Mouse (Mus musculus) hindbrain, embryonic 16.5 days (tissue): ENCODE measurements around the gene BC024978. TPM values are rescaled to one million over a fixed set of nuclear protein-coding genes. Genes with fewer than 3 reads are reported as not detected.
A peak's percentile ranks its signal among the peaks of the same experiment; 100 is the strongest.
"Not testable (repeated sequence)": the region's sequence is repeated elsewhere in the genome, so short reads cannot be mapped to it uniquely, and the experiment has no call there.

Source experiments
- ATAC-seq: fragments of 200-750 bp; cut with Nextera tagmentation; 2 replicates; pipeline ENCODE4 v1.8.0; 2017; ENCODE audit warnings: moderate TSS enrichment, moderate library complexity
- H3K27ac ChIP-seq: fragments of 300-500 bp; sonication (generic); 2 replicates; pipeline ENCODE4 v1.5.1; 2014; ENCODE audit warnings: low read depth, mild to moderate bottlenecking, control low read depth, low read length, moderate library complexity
- H3K27me3 ChIP-seq: fragments of 300-500 bp; sonication (generic); replicated peaks from 2 replicates; pipeline ENCODE4 v1.6.1; 2014; ENCODE audit warnings: low read length; ENCODE audit not compliant: control insufficient read depth, insufficient read depth
- H3K36me3 ChIP-seq: fragments of 300-500 bp; sonication (generic); 2 replicates; pipeline ENCODE4 v1.6.1; 2014; ENCODE audit warnings: mild to moderate bottlenecking, low read length, moderate library complexity, mixed read lengths; ENCODE audit not compliant: control insufficient read depth, insufficient read depth
- H3K4me1 ChIP-seq: fragments of 300-500 bp; sonication (generic); 2 replicates; pipeline ENCODE4 v1.6.1; 2014; ENCODE audit warnings: low read depth, low read length; ENCODE audit not compliant: control insufficient read depth, insufficient read depth
- H3K4me2 ChIP-seq: fragments of 300-500 bp; sonication (generic); 2 replicates; pipeline ENCODE4 v1.6.1; 2014; ENCODE audit warnings: mild to moderate bottlenecking, low read length, control low read depth, moderate library complexity
- H3K4me3 ChIP-seq: fragments of 300-500 bp; sonication (generic); 2 replicates; pipeline ENCODE4 v1.5.1; 2014; ENCODE audit warnings: mild to moderate bottlenecking, low read length, control low read depth, moderate library complexity
- H3K9ac ChIP-seq: fragments of 300-500 bp; sonication (generic); 2 replicates; pipeline ENCODE4 v1.6.1; 2014; ENCODE audit warnings: low read depth, mild to moderate bottlenecking, control low read depth, low read length, moderate library complexity
- H3K9me3 ChIP-seq: fragments of 300-500 bp; sonication (generic); 2 replicates; pipeline ENCODE4 v1.6.1; 2014; ENCODE audit warnings: mild to moderate bottlenecking, low read length, moderate library complexity; ENCODE audit not compliant: control insufficient read depth
- WGBS: fragments of 180-500 bp; shearing (Covaris S2); extraction: QIAGEN DNeasy Blood & Tissue Kit; methylation state at CpG from one replicate; pipeline ENCODE4 v1.1.7; 2014; 5-methylcytosine and 5-hydroxymethylcytosine counted together
- polyA plus RNA-seq: library from polyadenylated mRNA; unstranded; fragments of >200 nt; fragmentation: Nextera tagmentation; extraction: Ambion mirVana; gene quantifications from 2 replicates; pipeline ENCODE4 v1.2.1, GENCODE M21; 2015

Gene BC024978
- polyA plus RNA-seq, 1 experiment from 2014 or later: 2.7 TPM

DNA sequence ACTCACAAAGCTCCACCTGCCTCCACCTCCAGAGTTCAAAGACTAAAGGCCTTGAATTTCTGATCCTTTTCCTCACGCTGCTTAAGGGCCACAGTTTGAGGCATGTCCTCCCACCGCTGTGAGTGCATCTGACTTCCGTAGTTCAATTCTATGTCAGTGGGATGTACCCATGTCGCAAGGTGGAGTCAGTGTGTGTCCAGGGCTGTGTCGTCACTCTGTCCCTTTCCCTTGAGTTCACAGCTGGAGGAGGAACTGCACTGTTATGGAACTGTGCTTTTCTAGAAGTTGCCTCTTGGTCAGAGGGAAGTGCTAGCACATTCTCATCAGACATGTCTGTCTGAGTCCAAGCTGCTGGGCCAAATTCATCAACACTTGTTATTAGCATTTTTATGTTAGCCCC, 43.0 kb downstream of the BC024978 start:
- WGBS: 92% methylated on average over 5 of the region's 5 CpGs
- Histone ChIP-seq H3K27ac (no peak overlapping the region), H3K4me1 (peaks cover 5% of the 10 kb centered on the region), H3K9ac (no peak overlapping the region), H3K27me3 (no peaks in the 10 kb centered on the region), H3K9me3 (no peaks in the 10 kb centered on the region), H3K36me3 (peaks cover 23% of the 10 kb centered on the region), H3K4me2 (no peak overlapping the region), H3K4me3 (no peak overlapping the region)
- no peak for ATAC-seq

DNA sequence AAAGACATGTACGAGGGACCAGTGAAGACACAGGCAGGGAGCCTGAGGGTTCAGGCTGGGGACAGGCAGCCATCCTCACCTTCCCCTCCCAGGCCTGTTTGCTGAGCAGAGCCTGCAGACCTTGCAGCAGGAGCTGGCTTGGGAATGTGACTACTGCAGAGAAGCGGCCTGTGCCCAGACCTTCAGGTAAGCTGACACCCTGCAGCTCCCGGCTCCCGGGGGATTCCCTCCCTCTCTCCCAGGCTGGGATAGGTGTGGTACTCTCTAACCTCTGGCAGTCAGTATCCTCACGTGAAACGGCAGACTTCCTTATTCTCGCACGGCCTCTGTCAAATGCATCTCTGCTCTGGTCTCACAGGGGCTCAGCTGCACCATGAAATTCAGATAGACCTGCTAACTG, 47.6 kb downstream of the BC024978 start:
- H3K36me3 ChIP-seq: peaks cover 29% of the 10 kb centered on the region
- 75% methylated on average over 8 of the region's 8 CpGs for WGBS

DNA sequence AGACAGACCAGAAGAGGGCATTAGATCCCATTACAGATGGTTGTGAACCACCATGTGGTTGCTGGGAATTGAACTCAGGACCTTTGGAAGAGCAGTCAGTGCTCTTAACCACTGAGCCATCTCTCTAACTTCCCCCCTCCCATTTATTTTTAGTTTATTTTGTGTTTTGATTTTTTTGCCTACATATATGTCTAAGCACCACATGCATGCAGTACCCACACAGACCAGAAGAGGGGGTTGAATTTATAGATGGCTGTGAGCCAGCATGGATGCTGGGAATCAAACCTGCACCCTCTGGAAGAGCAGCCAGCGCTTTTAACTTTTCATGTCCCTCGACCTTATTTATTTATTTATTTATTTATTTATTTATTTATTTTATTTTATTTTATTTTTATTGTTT, 48.5 kb downstream of the BC024978 start:
- ATAC-seq, H3K4me3 ChIP-seq, H3K9ac ChIP-seq, H3K27me3 ChIP-seq, H3K9me3 ChIP-seq, H3K4me1 ChIP-seq, H3K27ac ChIP-seq, H3K4me2 ChIP-seq: not testable (repeated sequence)
- H3K36me3 ChIP-seq: peaks cover 29% of the 10 kb centered on the region
- 78% methylated on average over 2 of the region's 2 CpGs for WGBS

More for the DNA sequence above, 47.6 kb downstream of the BC024978 start:
- Histone ChIP-seq H3K4me2 (no peak overlapping the region), H3K27ac (no peak overlapping the region), H3K9me3 (no peaks in the 10 kb centered on the region), H3K27me3 (no peaks in the 10 kb centered on the region), H3K9ac (no peak overlapping the region), H3K4me3 (no peak overlapping the region), H3K4me1 (no peaks in the 10 kb centered on the region)
- no peak for ATAC-seq

DNA sequence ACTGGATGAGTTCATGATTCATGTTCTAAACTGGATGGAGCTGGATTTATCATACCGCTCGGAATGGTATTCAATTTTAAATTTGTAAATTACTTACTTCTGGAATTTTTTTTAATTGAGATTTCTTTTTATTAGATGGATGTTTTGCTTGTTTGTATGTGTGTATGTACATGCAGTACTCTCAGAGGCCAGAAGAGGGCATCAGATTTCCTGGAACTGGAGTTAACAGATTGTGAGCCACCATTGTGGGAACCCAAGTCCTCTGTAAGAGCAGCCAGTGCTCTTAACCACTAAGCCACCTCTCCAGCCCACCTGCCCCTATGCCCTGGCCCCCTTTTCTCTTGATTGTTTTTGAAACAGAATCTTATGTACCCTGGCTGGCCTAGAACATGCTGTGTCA, 53.6 kb downstream of the BC024978 start:
- Histone ChIP-seq H3K4me3 (no peak overlapping the region), H3K4me1 (no peaks in the 10 kb centered on the region), H3K27me3 (no peaks in the 10 kb centered on the region), H3K9ac (no peak overlapping the region), H3K9me3 (no peaks in the 10 kb centered on the region), H3K27ac (no peak overlapping the region), H3K36me3 (0 out of 2 replicates have a peak, but pooled peaks cover 7% of the 10 kb centered on the region), H3K4me2 (no peak overlapping the region)
- ATAC-seq: no peak
- WGBS: 94% methylated on average over 2 of the region's 2 CpGs

DNA sequence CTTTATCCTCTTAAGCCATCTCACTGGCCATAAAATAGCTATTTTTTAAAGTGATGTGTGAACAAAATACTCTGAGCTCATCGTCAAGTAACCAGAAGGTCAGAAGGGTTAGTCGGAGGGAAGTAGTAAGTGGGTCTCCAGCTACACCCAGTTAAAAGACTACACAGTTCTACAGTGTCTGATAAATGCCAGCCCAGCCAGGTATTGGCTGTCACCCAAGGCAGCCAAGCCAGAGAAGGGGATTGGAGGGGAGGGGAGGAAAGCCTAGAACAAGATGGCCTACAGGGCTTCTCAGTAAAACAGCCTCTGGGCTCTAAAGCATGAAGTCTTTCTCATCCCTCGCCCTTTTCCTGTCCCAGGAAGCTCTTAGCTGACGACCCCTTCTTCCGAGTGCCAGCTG, 54.3 kb downstream of the BC024978 start:
- H3K27ac ChIP-seq: no peak overlapping the region
- WGBS: 85% methylated on average over 5 of the region's 5 CpGs
- ATAC-seq: peak; percentile 48; the same call in 1 of the 2 replicates
- no peaks in the 10 kb centered on the region for H3K9me3 ChIP-seq
- no peak overlapping the region for H3K4me3 ChIP-seq
- no peak overlapping the region for H3K9ac ChIP-seq
- no peak overlapping the region for H3K4me2 ChIP-seq
- H3K27me3 ChIP-seq: no peaks in the 10 kb centered on the region
- 0 out of 2 replicates have a peak, but pooled peaks cover 7% of the 10 kb centered on the region for H3K36me3 ChIP-seq
- H3K4me1 ChIP-seq: no peaks in the 10 kb centered on the region

DNA sequence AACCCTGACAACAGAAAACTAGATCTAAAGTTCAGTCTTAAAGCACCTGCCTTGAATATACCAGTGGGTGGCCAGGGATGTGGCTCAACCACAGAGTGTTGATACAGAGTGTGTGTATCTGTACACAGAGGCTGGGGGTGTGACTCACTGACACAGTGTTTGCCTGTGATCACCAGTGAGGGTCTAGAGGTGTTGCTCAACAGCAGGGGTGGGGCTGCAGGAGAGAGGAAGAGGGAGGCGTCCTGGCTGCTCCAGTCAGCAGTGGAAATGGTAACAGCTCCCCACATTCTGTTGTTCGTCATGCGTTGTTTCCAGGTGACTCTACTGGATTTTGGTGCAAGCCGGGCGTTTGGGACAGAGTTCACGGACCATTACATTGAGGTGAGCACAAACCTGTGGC, 56.4 kb downstream of the BC024978 start:
- H3K9me3 ChIP-seq: no peaks in the 10 kb centered on the region
- no peaks in the 10 kb centered on the region for H3K27me3 ChIP-seq
- H3K27ac ChIP-seq: no peak overlapping the region
- H3K4me3 ChIP-seq: no peak overlapping the region
- H3K4me2 ChIP-seq: no peak overlapping the region
- WGBS: 88% methylated on average over 6 of the region's 6 CpGs
- H3K9ac ChIP-seq: no peak overlapping the region
- no peaks in the 10 kb centered on the region for H3K36me3 ChIP-seq
- no peak for ATAC-seq
- no peaks in the 10 kb centered on the region for H3K4me1 ChIP-seq

DNA sequence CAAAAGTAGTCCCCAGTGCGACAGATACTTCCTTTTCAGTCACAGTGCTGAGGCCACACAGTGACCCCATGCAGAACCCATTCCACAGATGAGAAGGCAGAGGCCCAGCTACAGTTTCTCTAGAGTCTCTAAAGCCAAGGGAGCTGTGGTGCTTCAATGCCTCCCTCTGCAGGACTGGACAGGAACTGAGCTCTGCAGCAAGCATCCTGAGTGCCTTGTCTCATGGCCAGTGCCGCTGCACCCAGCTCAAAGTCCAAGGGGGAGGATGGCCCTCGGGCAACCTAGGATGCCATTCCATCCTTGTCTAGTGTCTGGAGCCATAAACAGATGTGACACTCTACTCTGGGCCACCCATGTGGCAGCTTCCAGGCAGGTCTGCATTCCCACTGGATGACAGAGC, 60.1 kb downstream of the BC024978 start:
- 76% methylated on average over 3 of the region's 3 CpGs for WGBS
- Histone ChIP-seq H3K9ac (no peak overlapping the region), H3K36me3 (no peaks in the 10 kb centered on the region), H3K4me3 (no peak overlapping the region), H3K9me3 (no peaks in the 10 kb centered on the region), H3K27me3 (no peaks in the 10 kb centered on the region), H3K4me1 (peaks cover 16% of the 10 kb centered on the region), H3K4me2 (no peak overlapping the region), H3K27ac (no peak overlapping the region)
- ATAC-seq: no peak

DNA sequence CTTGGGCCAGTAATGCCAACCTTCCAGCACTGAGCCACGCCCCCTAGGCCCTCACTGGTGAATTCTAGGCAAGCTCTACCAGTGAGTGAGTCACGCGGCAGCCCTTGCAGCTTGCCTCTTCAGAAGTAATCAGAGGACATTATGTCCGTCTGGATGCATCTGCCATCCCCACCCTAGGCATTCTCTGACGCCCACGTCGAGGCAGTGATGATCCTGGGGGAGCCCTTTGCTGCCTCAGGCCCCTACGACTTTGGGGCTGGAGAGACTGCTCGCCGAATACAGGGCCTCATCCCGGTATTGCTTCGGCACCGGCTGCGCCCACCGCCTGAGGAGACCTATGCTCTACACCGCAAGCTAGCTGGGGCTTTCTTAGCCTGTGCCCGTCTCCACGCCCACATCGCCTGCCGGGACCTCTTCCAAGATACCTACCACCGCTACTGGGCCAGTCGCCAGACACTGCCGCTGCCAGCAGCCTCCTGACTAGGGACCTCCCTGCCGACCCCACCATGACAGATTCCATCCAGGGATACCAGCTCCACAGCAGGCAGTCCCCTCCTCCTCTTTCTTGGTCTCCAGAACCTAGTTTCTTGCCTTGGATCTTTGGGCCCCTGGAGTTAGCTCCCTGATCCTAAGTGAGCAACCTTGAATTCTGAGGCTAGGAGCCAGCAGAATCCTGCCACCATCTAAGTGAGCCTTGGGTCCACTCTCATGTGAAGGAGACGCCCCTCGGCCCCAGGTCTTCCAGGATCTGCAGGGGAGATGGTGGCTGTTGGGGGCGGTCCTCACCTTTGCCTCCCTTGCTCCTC, 61.7 kb downstream of the BC024978 start:
- Histone ChIP-seq H3K4me2 (peak overlapping the region; percentile 89), H3K36me3 (peaks cover under 1% of the 10 kb centered on the region; the same call in 1 of the 2 replicates), H3K9me3 (no peaks in the 10 kb centered on the region), H3K9ac (peak overlapping the region; percentile 50), H3K27me3 (no peaks in the 10 kb centered on the region), H3K27ac (peak overlapping the region; percentile 92), H3K4me1 (peaks cover 28% of the 10 kb centered on the region), H3K4me3 (peak overlapping the region; percentile 72)
- 7% methylated on average over 27 of the region's 27 CpGs for WGBS
- ATAC-seq: peak; percentile 18

DNA sequence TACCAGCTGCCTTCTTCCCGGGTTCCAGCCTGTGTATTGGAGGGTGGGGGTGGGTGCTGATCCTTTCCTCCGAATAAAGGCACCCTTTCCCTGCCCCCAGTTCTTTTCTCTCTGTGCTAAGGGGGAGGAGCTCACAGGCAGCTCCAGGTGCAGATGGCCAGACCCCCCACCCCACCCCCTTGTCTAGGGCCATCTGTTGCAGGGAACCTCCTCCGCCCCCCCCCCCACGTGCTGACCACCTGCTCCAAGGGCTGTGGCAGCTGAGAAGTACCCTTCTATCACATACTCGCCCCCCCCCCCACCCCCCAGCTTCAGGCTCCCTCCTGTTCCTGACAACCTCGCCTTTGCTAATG, 62.2 kb downstream of the BC024978 start:
- peak overlapping the region; percentile 72 for H3K4me3 ChIP-seq
- peak overlapping the region; percentile 89 for H3K4me2 ChIP-seq
- peaks cover 28% of the 10 kb centered on the region for H3K4me1 ChIP-seq
- WGBS: 3% methylated on average over 4 of the region's 6 CpGs
- peak overlapping the region; percentile 92 for H3K27ac ChIP-seq
- peak; percentile 18; the same call in 1 of the 2 replicates for ATAC-seq
- peaks cover 6% of the 10 kb centered on the region for H3K36me3 ChIP-seq
- no peaks in the 10 kb centered on the region for H3K9me3 ChIP-seq
- no peaks in the 10 kb centered on the region for H3K27me3 ChIP-seq
- H3K9ac ChIP-seq: peak overlapping the region; percentile 80
